Mouse (Mus musculus) ES-Bruce4 (cell line): ENCODE measurements at regions not wholly inside any gene's neighbourhood (a gene's known extent, or its start where the extent isn't known, plus 50 kb on each side); places are given as distances from the start of the nearest gene placed in this dataset.

Experiments
- CTCF ChIP-seq: IDR thresholded peaks from one replicate; pipeline ENCODE4 v1.8.1; 2011; ENCODE audit warnings: low read depth, low read length
- EP300 ChIP-seq: IDR thresholded peaks from 2 replicates; pipeline ENCODE4 v1.6.1; 2011; ENCODE audit warnings: low read depth, low read length; ENCODE audit not compliant: insufficient read depth
- POLR2A ChIP-seq: IDR thresholded peaks from one replicate; pipeline ENCODE4 v1.8.1; 2011; ENCODE audit warnings: low read length; ENCODE audit not compliant: insufficient read depth

DNA sequence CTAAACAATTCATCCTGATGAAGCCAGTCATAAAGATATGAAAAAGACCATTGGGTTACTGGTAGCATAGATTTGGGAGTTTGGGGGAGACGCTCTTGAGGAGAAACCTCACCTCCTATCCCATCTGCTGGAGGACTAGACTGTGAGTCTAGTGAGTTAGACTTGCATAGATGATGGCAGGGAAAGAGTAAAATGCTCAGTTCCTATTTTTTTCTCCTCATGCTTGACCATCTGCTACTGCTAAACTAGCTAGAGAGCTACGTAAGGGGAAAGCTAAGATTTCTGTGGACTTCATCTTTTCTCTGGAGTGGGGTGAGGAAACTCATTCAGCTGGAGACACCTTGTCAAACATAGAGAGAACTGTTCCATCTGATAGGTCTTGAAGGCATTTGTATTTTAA is 118.4 kb upstream of the Gnao1 start:
- TF ChIP-seq POLR2A (no peak), CTCF (no peak), EP300 (no peak)
